Mouse (Mus musculus) lung, postnatal 36 days (tissue): ENCODE measurements at regions not wholly inside any gene's neighbourhood (a gene's known extent, or its start where the extent isn't known, plus 50 kb on each side); places are given as distances from the start of the nearest gene placed in this dataset.
A peak's percentile ranks its signal among the peaks of the same experiment; 100 is the strongest.
"Not testable (repeated sequence)": the region's sequence is repeated elsewhere in the genome, so short reads cannot be mapped to it uniquely, and the experiment has no call there.

Source experiments
- DNase-seq: peaks from one replicate; pipeline ENCODE4 v3.0.0; 2022; ENCODE audit warnings: mixed read lengths

DNA sequence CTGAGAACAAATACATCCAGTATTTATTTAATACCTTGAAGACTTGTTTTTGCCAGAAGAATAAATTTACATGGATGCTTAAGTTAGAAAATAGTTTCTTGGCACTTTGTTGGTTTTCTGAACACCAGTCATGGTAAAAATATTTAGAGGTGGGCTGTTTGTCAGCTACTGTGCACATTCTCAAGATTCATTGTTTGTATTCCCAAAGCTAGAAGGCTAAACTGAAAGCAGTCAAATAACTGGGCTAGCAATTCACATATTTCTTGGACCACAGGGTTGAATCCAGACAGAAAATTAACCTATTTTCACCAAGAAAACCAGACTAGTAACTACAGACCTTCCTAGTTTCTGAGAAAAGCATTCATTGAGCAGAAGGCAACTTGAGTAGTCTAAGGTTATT, 488.1 kb upstream of the Klf6 start:
- no peak for DNase-seq

DNA sequence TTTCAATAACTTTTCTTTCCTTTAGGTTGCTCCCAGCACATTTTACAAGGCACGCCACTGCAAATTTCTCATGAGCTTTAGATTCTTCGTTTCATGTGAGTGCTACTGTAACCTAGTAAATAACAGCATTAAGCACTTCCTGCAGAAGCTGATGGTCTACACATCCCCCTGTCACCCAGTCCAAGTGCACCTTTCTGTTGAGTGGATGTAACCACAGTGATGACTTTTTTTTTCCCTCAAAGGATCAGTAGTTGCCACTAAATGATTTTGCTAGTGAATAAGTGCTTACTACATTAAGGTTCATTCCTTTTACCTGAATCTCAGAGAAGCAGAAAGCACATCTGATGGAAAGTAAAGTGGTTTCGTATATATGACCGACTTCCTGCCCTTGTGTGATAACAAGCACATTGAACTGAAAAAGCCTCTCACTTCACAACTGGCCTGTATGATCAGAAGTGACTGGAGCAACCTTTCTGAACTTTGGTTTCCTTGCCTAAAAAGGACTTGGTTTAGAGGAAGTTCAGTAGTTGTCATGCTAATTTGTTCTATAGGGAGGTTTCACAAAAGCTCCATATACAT, 453.0 kb upstream of the Klf6 start:
- DNase-seq: no peak

DNA sequence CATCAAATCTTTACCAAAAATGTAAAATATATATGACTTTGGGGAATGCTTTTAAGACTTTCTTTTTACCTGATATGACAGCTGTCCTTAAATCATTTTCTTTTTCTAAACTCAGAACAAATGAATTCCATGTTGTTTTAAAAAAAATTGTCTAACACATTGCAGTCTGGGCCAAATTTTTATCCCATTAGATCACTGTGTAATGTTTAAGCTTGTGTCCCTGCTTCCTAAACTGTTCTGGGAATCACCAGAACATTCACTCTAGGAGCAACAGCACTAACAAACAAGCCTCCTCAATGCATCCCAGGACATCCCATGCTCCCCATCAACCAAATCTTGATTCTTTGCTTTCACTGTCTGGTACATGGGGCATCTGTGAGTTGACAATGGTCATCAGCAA, 449.2 kb upstream of the Klf6 start:
- no peak for DNase-seq

DNA sequence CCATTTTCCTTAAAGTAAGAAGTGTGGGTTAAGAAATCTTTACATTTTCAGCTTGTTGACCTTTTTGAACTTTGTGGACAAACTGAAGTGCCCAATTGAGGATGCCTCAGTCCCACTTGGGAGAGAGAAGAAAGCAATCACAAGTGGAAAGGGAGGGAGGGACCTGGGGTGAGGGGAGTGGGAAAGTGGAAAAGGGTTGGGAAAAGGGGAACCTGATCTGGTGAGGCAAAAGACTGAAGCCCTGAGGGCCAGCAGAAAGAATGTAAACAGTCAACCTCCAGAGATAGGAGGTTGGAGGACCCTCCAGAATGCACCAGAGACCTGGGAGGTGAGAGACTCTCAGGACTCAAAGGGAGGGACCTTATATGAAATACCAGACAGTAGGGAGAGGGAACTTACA, 448.3 kb upstream of the Klf6 start:
- DNase-seq: not testable (repeated sequence)

DNA sequence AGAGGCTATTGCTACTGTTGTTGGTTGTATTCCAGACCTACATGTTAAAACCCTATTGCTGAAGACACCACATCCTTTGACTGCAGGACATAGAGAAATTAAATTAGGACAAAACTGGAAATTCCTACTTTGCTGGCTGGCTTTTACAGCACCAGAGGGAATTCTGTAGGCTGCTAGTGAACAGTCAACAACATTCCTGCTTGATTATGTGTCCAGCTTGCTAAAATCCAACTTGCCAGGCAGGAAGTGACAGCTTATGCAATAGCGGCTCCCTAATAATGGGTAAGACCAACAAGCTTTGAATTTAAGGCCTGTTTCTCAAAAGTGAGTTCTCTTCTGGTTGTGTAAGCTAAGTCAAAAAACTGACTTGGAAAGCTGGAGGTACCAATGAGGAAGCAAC, 437.2 kb upstream of the Klf6 start:
- peak; percentile 61 for DNase-seq

DNA sequence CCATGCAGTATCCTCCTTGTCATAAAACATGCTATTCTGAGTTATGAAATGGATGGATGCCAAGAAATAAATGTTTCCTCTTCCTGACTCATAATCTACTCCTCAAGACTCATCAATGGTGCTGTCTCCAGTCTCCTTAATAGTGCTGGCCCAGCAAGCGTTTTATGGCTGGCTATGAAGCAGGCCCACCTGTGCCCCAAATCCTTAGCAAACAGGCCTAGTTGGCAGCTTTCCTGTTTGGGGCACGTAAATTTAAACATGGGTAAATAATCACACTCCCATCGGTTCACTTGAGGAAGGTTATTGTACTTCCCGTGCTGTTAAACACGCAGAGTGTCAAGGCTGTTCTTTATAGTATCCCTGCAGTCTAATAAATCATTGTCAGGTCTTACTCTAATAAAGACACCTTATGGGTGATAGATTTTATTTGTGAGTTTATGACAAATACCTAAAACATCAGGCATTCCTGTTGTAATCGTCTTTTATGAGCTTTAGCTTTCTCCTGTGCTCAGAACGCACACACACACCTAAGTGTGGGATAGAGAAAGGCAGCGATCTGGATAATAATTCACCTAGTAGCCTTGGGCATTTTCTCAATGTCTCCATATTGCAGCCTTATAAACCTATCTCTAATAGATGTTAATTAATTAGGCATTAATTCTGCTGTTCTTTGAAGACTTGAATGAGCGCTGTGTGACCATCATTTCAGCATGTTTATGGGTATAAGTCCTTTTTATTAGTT, 435.6 kb upstream of the Klf6 start:
- DNase-seq: no peak

DNA sequence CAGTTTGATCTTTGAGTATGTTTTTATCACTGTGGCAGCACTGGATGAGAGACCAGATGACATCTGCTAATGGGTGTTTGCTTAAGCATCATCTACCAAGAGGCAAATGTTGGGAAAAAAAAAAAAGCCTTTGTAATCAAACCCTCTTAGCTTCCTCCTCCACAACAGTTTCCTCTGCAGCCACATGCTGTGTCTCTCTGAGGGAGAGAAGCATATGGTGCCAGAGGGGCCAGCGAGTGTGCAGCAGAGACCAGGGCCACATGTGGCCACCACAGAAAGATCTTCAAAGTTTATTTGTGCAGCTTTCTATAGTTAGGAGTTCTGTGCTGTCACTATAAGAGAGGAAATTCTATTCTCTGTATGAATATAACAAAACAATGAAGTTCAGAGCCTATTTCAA, 427.6 kb upstream of the Klf6 start:
- DNase-seq: no peak

DNA sequence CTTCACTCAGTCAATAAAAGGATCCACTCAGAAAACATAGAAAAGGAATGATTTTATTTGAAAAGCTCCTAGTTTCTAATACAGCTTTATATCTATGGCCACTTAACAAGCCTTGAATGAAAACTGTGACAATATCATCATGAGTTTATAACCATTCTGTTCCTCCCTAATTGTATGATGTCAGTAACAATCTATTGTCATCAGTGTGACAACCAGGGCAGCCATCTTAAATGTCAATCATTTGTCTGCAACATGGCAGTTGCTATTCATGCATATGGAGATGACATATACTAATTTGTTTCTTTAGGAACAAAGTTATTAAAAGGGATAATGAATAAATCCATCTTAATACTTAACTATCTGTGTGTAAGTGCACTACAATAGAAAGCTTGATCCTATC, 426.2 kb upstream of the Klf6 start:
- no peak for DNase-seq

DNA sequence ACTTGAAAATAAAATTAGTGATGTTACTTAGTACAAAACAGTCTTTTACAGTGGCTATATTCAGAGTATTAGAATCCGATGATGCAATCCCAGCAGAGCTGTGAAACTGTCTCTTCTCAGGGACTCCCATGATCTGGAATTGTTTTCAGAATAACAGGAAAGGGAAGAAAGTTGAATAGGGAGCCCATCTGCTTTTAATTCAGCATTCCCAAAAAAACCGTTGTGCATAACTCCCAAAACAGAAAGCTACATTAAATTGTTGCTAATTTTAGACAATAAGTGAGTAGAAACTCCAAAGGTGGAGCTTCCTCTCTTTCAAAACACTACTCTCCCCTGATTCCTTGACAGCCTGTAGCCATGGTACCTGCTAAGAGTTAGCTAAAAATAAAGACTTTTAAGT, 425.1 kb upstream of the Klf6 start:
- DNase-seq: no peak

DNA sequence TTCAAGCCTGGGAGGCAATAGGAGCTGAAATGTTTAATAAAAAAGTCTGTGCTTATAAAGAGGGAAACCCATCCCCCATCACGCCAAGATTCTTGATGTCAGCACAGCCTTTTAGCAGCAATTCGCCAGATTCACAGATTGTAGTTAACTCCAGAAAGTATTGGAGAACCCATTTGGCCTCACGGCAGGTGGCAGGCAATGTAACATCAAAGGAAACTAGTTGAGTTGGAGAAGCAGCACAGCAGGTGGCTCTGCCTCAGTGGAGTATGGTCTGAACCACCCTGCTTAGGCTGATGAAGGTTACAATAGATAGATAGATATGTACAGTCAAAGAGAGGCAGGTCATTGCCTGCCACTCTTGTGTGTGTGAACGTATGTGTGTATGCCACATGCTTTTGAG, 420.8 kb upstream of the Klf6 start:
- no peak for DNase-seq

DNA sequence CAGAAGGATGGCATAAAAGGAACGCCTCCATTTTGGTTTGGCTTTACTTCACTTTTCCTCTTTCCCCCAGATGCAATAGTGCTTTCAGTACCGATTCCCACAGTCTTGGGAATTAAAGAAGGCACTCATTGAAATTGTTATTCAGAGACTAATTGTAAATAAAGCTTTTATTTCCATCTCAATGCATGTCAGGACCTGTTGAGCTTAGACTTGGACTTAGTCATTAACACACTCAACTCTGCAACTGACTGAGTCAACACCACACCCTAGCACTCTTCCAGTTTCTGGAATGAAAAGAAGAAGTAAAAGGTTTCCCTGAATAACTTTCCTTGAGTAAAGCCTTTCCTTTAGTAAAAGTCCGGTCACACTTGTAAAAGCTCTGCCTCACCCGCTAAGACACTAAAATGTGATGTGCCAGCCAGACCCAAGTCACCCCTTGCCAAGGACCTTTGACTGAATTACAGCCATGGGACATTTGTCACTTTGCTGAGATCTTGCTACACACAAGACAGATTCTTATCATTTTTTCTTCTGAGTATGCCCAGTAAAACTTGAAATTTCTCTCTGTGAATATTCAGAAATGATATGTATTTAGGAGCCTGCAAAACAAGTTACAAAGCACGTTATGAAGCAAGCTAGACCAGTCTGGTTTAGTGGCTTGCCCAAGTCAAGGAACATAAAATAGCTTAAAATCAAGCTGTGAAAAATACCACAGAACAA, 416.4 kb upstream of the Klf6 start:
- DNase-seq: peak; percentile 3

DNA sequence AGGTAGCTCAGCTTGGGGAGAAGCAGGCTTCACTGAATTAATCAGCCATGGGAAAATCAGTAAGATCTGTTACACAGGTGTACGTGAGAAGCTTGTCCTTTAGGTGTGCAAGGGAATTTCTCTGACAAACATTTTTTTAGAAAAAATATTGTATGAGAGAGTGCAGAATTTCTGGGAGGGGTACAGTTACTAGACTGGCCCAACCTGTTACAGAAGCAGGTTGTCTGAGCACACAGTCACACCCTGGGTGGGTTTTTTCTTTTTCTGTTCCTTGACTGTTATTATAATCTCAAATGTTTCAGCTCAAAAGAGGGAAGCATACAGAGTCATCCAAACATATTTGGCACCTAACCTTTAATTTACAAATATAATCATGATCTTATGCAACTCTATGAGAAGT, 412.7 kb upstream of the Klf6 start:
- no peak for DNase-seq

DNA sequence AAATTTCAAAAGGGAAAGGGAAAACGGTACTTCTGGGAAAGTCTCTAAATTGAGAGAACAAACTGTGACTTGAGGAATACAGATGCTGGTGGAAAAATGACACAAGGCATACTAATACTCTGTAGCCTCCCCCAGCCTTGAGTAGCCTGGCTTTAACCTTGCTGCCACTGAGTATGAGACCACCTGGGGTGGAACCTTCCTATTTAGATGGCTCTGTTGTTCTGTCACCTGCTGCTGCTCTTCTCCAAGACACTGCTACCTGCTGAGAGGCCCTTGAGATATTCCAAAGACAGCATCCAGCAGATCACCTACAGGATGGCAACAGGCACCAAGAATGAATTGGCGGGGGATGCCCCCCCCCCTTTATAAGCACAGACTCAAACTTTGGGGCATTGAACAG, 380.5 kb upstream of the Klf6 start:
- no peak for DNase-seq

DNA sequence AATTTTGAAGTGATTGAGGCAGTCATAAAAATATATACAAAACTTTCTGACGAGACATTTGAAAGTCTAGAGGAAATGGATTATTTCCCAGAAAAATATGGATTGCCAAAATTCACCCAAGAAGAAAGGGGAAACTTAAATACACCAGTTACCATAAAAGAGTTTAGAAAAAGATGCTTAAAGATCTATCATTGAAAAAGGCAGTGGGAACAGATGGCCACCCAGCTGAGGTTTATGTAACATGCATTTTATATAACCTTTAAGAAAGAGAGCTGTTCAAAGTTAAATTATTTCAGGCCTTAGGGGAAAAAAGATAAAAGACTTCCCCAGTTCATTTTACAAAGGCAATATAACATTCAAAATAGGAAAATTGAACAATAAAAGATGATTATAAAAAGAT, 369.0 kb upstream of the Klf6 start:
- DNase-seq: no peak

DNA sequence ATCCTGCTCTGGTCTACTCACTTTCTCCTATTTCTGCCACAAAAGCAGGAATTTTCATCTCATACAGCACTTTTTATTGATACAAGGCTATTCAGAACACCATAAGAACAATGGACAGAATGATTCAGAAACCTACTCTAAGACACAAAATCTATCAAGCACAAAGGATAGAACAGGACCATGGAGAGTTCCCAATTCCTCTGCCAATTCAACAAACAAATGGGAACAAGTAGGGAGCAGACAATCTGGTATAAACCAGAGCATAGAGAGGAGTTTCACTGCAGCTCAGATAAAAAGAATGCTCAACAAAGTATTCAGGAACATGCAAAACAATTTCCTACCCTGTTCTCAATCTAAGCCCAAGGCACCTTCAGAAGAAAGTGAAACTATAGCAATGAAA, 363.7 kb upstream of the Klf6 start:
- DNase-seq: peak; percentile 19

DNA sequence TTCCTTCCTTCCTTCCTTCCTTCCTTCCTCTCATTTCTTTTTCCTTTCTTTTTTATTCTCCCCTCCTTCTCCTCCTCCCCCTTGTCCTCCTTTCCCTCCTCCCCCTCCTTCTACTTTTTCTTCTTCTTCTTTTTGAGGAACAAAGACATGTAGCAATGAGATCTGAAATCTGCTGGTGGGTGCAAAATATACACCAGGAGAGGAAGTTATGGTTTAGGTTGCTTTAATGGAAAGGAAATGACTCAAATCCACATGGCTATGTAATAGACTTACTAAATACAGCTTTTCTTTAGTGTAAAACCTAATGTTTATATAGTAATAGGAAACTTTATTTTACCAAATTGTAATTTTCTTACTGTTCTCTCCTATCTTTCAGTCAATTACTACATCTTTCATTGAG, 349.5 kb upstream of the Klf6 start:
- DNase-seq: peak; percentile 7

DNA sequence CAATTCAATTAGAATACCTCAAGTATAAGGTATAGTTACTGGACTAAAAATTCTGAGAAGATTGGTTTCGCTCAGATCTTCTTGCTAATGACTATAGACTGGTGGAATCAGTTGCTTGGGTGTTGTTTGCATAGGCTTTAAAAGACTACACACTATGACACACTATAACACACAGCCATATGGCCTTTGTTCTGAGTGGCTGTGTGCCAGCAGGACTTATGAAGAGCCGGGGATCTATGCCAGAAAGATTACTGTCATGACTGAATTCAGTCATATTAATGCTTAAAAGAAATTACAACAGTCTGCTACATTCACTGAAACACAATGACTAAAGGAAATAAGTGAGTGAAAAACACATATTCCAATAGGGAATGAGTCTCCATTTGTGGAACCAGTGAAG, 345.7 kb upstream of the Klf6 start:
- DNase-seq: no peak

DNA sequence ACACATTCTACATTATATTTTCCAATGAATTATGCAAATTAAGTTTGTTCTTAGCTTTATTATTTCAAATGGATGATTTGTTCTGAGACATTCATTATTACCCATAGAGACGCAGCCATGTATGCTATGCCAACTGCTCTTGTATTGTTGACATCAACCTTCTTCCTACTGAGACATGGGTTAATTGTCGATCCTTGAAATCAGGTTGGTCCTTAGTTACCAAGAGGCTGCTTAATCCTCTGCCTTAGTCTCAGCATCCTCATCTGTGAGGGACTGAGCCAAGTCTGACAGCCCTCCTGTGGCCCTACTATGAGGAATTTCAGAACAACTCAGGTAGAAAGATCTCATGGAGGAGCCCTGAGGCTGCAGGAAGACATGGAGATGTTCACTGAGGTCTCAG, 345.2 kb upstream of the Klf6 start:
- no peak for DNase-seq

DNA sequence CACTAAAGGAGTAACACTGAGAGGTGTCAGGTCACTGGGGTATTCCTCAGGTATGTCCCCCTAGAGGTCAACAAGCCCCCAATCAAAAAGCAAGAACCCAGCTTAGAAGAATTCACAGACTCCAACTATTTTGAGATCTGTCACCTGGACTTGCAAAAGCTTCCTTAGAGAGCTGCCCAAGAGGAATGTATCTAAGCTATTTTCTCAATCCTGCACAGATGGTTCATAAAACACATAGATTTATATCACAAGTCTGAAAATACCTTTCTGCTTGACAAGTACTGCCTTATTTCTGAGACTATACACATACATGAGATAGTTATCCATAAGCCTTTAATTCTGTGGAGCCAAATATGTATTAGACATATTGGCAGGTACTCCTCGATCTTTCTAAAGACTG, 342.1 kb upstream of the Klf6 start:
- DNase-seq: no peak

DNA sequence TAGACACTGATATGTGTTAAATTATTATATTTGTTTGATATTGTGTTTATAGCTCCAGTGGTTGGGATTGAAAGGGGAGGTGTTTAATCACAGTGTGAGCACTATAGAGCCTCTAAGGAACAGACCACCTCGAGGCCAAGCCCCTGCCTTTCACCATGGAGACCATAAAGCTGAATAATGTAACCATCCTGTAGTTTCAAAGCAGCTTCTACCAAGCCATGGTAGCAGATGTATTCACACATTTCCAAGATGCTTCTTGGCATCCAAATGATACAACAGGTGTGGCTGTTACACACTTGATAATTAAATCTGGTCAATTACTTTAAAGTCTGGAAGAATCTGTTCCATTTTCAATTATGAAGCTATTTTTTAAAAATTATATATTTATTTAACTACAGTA, 341.7 kb upstream of the Klf6 start:
- no peak for DNase-seq

DNA sequence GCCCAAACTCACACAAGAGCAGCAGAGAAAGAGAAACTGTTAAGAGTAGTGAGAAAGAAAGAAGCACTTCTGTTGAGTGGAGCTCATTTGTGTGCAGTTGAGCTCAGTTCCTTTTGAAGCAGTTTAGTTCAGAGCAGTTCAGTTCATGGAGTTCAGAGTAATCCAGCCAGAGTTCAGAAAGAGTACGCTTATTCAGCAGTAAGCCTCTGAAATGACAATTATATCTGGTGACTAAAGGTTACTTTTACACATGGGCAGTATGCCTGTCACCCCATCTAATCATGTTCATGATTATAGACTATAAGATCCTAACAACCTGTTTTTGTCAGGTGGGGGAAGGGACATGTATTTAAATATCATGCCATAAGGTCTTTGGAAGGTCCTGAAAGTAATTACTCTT, 333.9 kb upstream of the Klf6 start:
- DNase-seq: no peak

DNA sequence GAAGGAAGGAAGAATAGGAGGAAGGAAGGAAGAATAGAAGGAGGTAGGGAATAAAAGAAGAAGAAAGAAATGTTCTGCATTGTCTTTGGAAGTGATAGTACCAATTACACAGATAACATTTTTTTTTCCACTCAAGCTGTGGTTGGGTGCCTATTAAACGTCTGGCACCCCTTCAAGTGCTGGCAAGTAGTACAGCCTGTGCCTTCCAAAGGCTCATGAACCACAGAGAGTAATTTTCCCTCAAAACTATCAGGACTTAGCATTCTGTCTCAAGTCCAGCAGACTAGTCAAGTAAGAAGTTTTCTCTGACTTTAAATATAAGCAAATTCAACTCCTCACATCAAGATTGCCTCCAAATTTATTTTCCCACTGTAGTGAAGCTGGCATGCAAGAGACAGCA, 321.0 kb upstream of the Klf6 start:
- DNase-seq: peak; percentile 16

DNA sequence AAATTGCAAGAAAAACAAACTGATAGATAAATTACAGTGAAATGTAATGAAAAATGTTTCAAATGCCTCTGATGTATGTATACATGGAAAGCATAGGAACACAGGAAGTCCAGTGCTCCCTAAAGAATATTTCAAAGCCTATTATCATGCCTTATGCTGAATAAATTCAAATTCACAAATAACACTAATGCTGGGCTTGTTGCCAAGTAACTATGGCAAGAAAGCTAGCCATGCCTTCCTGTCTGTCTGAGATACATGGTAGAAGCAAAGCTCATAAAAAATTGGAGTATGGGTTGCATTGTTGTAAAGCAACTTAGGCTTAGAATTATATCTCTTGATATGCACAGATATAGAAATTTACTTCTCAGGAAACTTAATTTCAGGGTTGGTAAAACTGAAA, 315.8 kb upstream of the Klf6 start:
- DNase-seq: no peak

DNA sequence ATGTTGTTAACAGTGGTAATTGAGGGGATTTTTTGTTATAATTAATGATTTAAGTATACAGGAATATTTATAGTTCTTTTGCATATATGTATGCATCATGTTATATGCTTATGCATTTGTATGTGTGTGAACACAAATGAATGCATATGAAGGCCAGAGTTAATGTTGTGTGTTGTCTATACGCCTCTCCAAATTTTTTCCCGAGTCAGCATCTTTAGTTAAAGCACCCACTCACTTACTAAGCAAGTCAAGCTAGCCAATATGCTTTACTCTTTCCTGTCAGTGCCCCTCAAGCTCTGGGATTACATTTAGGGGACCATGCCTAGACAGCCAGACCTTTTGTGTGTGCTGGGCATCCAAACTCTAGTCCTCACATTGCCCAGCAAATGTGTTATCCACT, 315.3 kb upstream of the Klf6 start:
- DNase-seq: no peak

DNA sequence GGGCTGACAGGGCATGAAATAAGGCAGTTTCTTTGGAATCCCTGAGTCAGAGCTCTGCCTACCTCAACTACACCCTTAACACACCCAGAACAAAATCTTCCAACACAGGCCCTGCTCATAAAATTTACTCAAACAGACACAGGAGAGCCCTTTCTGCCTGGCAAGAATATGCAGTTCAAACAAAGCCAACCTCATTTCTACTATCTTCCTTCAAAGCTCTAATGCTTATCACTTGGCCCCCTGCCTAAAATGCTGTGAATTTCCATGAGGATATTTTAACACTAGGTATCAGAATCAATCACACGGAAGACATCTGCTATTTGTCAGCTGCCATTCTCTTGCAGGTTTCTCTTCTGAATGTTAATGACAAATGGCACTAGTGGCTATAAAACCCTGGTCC, 314.3 kb upstream of the Klf6 start:
- DNase-seq: no peak
